Mouse (Mus musculus): ENCODE data around the gene Ndufa4l2.

DNA sequence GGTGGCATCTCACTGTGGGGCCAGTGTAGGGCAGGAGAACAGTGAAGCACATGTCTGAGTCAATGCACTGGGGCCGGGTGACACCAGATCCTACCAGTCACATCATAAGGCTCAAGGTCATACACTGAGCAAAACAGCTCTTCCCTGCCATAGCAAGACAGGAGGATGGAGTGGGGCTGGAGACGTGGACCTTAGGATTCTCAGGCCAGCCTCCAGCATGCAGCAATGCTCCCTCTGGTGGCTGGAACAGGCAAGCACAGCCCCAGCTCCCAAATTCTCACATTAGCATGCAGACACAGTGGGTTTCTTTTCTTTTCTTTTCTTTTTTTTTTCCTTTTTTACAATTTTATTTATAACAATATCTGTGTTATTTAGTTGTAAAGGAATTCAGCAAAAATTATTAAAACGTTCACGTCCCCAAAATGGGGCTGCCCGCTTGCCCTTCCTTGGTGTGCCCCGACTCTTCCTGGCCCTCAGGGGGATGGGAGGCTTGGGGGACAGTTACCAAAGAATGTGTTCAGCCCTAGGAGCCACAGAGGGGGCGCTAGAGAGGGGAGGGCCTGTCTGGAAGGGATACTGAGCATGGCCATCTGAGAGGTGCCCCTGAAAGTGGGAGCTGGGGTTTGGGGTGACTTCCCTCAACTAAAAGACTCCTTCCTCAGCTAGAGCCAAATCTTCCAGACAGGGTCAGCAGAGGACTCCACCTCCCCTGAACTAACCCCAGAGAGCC lies 23.3 kb downstream of the Ndufa4l2 start:
- no peak for TF ChIP-seq GATA1 (IDR thresholded peaks at IDR 0.05; ENCODE audit: borderline replicate concordance, low read length)
- no peak for TF ChIP-seq FLI1 (IDR thresholded peaks at IDR 0.05; ENCODE audit: low read length)

Measured in megakaryocyte, embryonic 14.5 days (primary cell).